Comparison of ENCODE assay signal across 22 mouse cellular contexts in the genomic region with DNA sequence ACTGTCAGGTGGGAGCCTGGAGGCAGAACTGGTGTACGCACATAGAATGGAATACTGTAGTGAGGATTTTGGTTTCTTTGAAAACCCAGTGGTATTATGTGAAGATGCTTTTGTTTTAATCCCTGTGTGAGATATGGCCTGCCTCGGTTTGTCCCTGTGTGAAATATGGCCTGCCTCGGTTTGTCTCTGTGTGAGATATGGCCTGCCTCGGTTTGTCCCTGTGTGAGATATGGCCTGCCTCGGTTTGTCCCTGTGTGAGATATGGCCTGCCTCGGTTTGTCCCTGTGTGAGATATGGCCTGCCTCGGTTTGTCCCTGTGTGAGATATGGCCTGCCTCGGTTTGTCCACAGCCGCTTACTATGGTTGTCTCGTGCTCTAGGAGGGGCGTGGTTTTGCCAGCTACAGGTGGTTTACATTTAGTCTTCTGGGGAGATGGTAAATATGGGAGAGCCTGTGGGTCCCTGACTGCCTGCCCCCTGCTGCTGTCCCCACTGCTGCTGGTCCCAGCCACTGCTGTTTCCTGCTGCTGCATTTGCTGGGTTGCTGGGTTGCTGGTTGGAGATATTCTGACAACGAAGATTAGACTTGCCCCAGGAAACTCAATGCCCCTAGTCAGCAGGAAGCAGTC. TPM values are rescaled to one million over a fixed set of nuclear protein-coding genes. Genes with fewer than 3 reads are reported as not detected.
DNase-seq lines count a peak whose midpoint lies in the region; ATAC-seq and TF ChIP-seq lines count a peak whose summit lies in the region.
"Had no signal": no experiment of that assay in that cellular context is flagged by ENCODE, and none has a peak within 500 bp of the region (broad histone marks: within the 10 kb centered on the region; RNA-seq: fewer than 3 reads in every experiment).

No protein-coding gene starts in this region.

- peaks cover 15% of the 10 kb centered on the region for H3K4me1 ChIP-seq in liver, embryonic 11.5 days (replicated peaks; ENCODE audit: control insufficient read depth, insufficient read depth, low read length)
- peaks cover 9% of the 10 kb centered on the region for H3K4me1 ChIP-seq in liver, postnatal 0 days (ENCODE audit: insufficient read depth)
- peaks cover 71% of the 10 kb centered on the region for H3K4me1 ChIP-seq in megakaryocyte, embryonic 14.5 days
- peaks cover 24 to 52% of the 10 kb centered on the region in 2 experiments for H3K4me1 ChIP-seq in MEL (ENCODE audit: control insufficient read depth in 1 of 2, insufficient read depth in 2 of 2, low read length in 2 of 2)

- no peak for TF ChIP-seq POLR2A in MEL (IDR thresholded peaks at IDR 0.05; ENCODE audit: control insufficient read depth in 1 of 2, insufficient read depth in 1 of 2, low read depth in 1 of 2, low read length in 2 of 2, poor library complexity in 1 of 2)

- H3K4me3 ChIP-seq in liver, embryonic 11.5 days (ENCODE audit: low read depth, low read length) = no peak overlapping the region
- H3K4me3 ChIP-seq in liver, postnatal 0 days (ENCODE audit: low read depth, low read length) = no peak overlapping the region
- H3K4me3 ChIP-seq in megakaryocyte, embryonic 14.5 days (replicated peaks) = peak overlapping the region; percentile 51
- no peak overlapping the region for H3K4me3 ChIP-seq in MEL (ENCODE audit: control insufficient read depth in 1 of 2, insufficient read depth in 1 of 2, low read depth in 2 of 2, low read length in 2 of 2)

- no peak overlapping the region for H3K4me2 ChIP-seq in liver, embryonic 11.5 days
- no peak overlapping the region for H3K4me2 ChIP-seq in liver, postnatal 0 days (ENCODE audit: low read depth, low read length)

- 63% methylated on average over 12 of the region's 12 CpGs for WGBS in liver, embryonic 11.5 days
- WGBS in liver, postnatal 0 days (ENCODE audit: insufficient replicate concordance) = 66% methylated on average over 12 of the region's 12 CpGs

- no peaks in the 10 kb centered on the region for H3K9me3 ChIP-seq in liver, embryonic 11.5 days (ENCODE audit: control insufficient read depth, low read length)
- H3K9me3 ChIP-seq in liver, postnatal 0 days (ENCODE audit: low read length) = peaks cover 4% of the 10 kb centered on the region; the same call in 1 of the 2 replicates
- peaks cover 7% of the 10 kb centered on the region for H3K9me3 ChIP-seq in megakaryocyte, embryonic 14.5 days
- H3K9me3 ChIP-seq in MEL (replicated peaks; ENCODE audit: insufficient read depth, low read length) = no peaks in the 10 kb centered on the region

- no peak for TF ChIP-seq CTCF in liver, postnatal 0 days (IDR thresholded peaks at IDR 0.05; ENCODE audit: low read depth)
- TF ChIP-seq CTCF in MEL (IDR thresholded peaks at IDR 0.05 in 2 of 3, conservative IDR thresholded peaks at IDR 0.05 in 1 of 3; ENCODE audit: control insufficient read depth in 1 of 3, insufficient read depth in 1 of 3, low read depth in 2 of 3, low read length in 3 of 3, poor library complexity in 1 of 3, severe bottlenecking in 1 of 3) = no peak

- H3K27me3 ChIP-seq in liver, embryonic 11.5 days (replicated peaks; ENCODE audit: control insufficient read depth, insufficient read depth, low read length) = no peaks in the 10 kb centered on the region
- H3K27me3 ChIP-seq in liver, postnatal 0 days (ENCODE audit: insufficient read depth, low read length) = no peaks in the 10 kb centered on the region
- H3K27me3 ChIP-seq in megakaryocyte, embryonic 14.5 days (replicated peaks) = no peaks in the 10 kb centered on the region
- H3K27me3 ChIP-seq in MEL (ENCODE audit: control insufficient read depth in 1 of 2, insufficient read depth in 2 of 2, low read length in 2 of 2) = no peaks in the 10 kb centered on the region
- H3K27me3 ChIP-seq: CH12.LX, Patski had no signal

- H3K27ac ChIP-seq in liver, embryonic 11.5 days (ENCODE audit: low read depth, low read length) = peak overlapping the region; percentile 11; the same call in 1 of the 2 replicates
- no peak overlapping the region for H3K27ac ChIP-seq in liver, postnatal 0 days (ENCODE audit: low read depth)
- peak overlapping the region; percentile 75 for H3K27ac ChIP-seq in MEL (ENCODE audit: control insufficient read depth, low read depth, low read length)

- H3K79me2 ChIP-seq in MEL (ENCODE audit: control insufficient read depth, insufficient read depth, low read length, poor library complexity) = no peaks in the 10 kb centered on the region

- no peak for DNase-seq in liver, embryonic 11.5 days (ENCODE audit: low spot score)
- no peak for DNase-seq in liver, postnatal 0 days
- DNase-seq in MEL (ENCODE audit: low read depth, low spot score) = peak; percentile 64
- DNase-seq in right cerebral cortex, postnatal 4 days = no peak
- DNase-seq: adrenal gland, adult 2 months; adrenal gland, adult 8-10 months; adrenal gland, postnatal 10 days; adrenal gland, postnatal 14 days; adrenal gland, postnatal 25 days; adrenal gland, postnatal 36 days; B cell, adult 2 months; cerebellum, adult 11 months; cerebellum, adult 11-12 months; cerebellum, adult 18-20 months; cerebellum, adult 2 months had no signal

- no peak for TF ChIP-seq RAD21 in MEL (IDR thresholded peaks at IDR 0.05; ENCODE audit: low read depth, low read length)

- no peaks in the 10 kb centered on the region for H3K36me3 ChIP-seq in liver, embryonic 11.5 days (ENCODE audit: control insufficient read depth, insufficient read depth, low read length)
- no peaks in the 10 kb centered on the region for H3K36me3 ChIP-seq in liver, postnatal 0 days (replicated peaks; ENCODE audit: insufficient read depth, low read length)
- H3K36me3 ChIP-seq in megakaryocyte, embryonic 14.5 days (replicated peaks; ENCODE audit: low read length) = peaks cover 7% of the 10 kb centered on the region
- H3K36me3 ChIP-seq in MEL (ENCODE audit: control insufficient read depth in 1 of 2, insufficient read depth in 2 of 2, low read length in 2 of 2) = peaks cover 0 to 51% of the 10 kb centered on the region in 2 experiments; a peak in 2 of 4 replicates
- H3K36me3 ChIP-seq: G1E had no signal

- no peak for ATAC-seq in liver, embryonic 11.5 days (replicated peaks; ENCODE audit: low FRiP score)
- ATAC-seq in liver, postnatal 0 days = no peak
- no peak for ATAC-seq in megakaryocyte, adult 5-6 weeks (ENCODE audit: poor library complexity, severe bottlenecking)
- ATAC-seq: activated CD4-positive, CD25-positive, alpha-beta regulatory T cell, adult 4 months; CD4-positive, CD25-positive, alpha-beta regulatory T cell, adult 4 months; Patski had no signal

- no peak overlapping the region for H3K9ac ChIP-seq in liver, embryonic 11.5 days (ENCODE audit: low read depth, low read length)
- no peak overlapping the region for H3K9ac ChIP-seq in liver, postnatal 0 days (replicated peaks)
- peak overlapping the region; percentile 39; the same call in 1 of the 2 replicates for H3K9ac ChIP-seq in MEL (ENCODE audit: control insufficient read depth, low read depth, low read length, poor library complexity, severe bottlenecking)

- TF ChIP-seq EP300 in liver, postnatal 0 days (IDR thresholded peaks at IDR 0.05; ENCODE audit: low read depth) = no peak
- TF ChIP-seq EP300 in MEL (IDR thresholded peaks at IDR 0.05; ENCODE audit: low read depth in 1 of 2, low read length in 2 of 2) = peak; percentile 59 to 79; a peak in 3 of 4 replicates

TF ChIP-seq in MEL, 35 proteins besides CTCF, POLR2A, EP300 and RAD21 (continues in another document):
- TF ChIP-seq E2F4 (IDR thresholded peaks at IDR 0.05; ENCODE audit: borderline replicate concordance, low read depth, low read length) (no peak), NRF1 (IDR thresholded peaks at IDR 0.05; ENCODE audit: insufficient read depth, low read depth, low read length, poor library complexity, severe bottlenecking) (no peak), SIN3A (IDR thresholded peaks at IDR 0.05; ENCODE audit: low read length) (peak; percentile 57), SMC3 (IDR thresholded peaks at IDR 0.05; ENCODE audit: low read depth, low read length) (no peak), MAFK (IDR thresholded peaks at IDR 0.05; ENCODE audit: borderline replicate concordance, low read depth, low read length) (no peak), CHD1 (IDR thresholded peaks at IDR 0.05; ENCODE audit: low read depth, low read length) (no peak), ETS1 (IDR thresholded peaks at IDR 0.05; ENCODE audit: low read depth, low read length) (peak; percentile 44; the same call in 1 of the 2 replicates), MYB (IDR thresholded peaks at IDR 0.05; ENCODE audit: low read depth, low read length) (no peak), MAX (IDR thresholded peaks at IDR 0.05; ENCODE audit: low read length) (peak; percentile 40; the same call in 1 of the 2 replicates), BHLHE40 (IDR thresholded peaks at IDR 0.05; ENCODE audit: borderline replicate concordance, low read depth, low read length) (peak; percentile 34; the same call in 1 of the 2 replicates), GABPA (IDR thresholded peaks at IDR 0.05; ENCODE audit: low read depth, low read length) (no peak), TBP (IDR thresholded peaks at IDR 0.05; ENCODE audit: low read depth, low read length) (no peak), GATA1 (IDR thresholded peaks at IDR 0.05; ENCODE audit: low read depth, low read length) (0 out of 2 replicates have a peak, but pooled peaks have one; percentile 39), TCF12 (IDR thresholded peaks at IDR 0.05; ENCODE audit: low read depth, low read length) (peak; percentile 66), POLR2AphosphoS5 (IDR thresholded peaks at IDR 0.05; ENCODE audit: borderline replicate concordance, low read depth, low read length) (no peak), MAZ (IDR thresholded peaks at IDR 0.05; ENCODE audit: low read depth, low read length) (0 out of 2 replicates have a peak, but pooled peaks have one; percentile 12), USF2 (IDR thresholded peaks at IDR 0.05; ENCODE audit: borderline replicate concordance in 1 of 2, insufficient read depth in 1 of 2, low read depth in 1 of 2, low read length in 2 of 2) (no peak), POLR2AphosphoS2 (IDR thresholded peaks at IDR 0.05; ENCODE audit: low read length) (no peak), MXI1 (IDR thresholded peaks at IDR 0.05; ENCODE audit: low read depth, low read length) (peak; percentile 37; the same call in 1 of the 2 replicates), NELFE (IDR thresholded peaks at IDR 0.05; ENCODE audit: low read depth, low read length) (no peak)

RNA-seq across cellular contexts. Expression of a gene that starts 48.9 kb away (rescaled TPM):
- 31.2 and 35.4 TPM in 2 replicates for polyA plus RNA-seq in liver, embryonic 11.5 days (2014; fragmentation: Nextera tagmentation; extraction: Ambion mirVana)
- polyA plus RNA-seq in liver, postnatal 0 days (2015; fragmentation: Nextera tagmentation; extraction: Ambion mirVana) = 13.1 and 13.5 TPM in 2 replicates
- 35.2 and 38.7 TPM in 2 replicates for polyA plus RNA-seq in megakaryocyte, embryonic 14.5 days (2012; ENCODE audit: insufficient read depth, low replicate concordance)
- 51.4 and 51.8 TPM in 2 replicates for total RNA-seq in megakaryocyte, adult 5-6 weeks (2015)
- 36.6 and 37.1 TPM in 2 replicates for total RNA-seq in megakaryocyte, adult 5-6 weeks (2017)
- 12.6 and 12.9 TPM in 2 replicates for total RNA-seq in MEL (2012; rRNA removed)
- polyA plus RNA-seq in MEL (2012; ENCODE audit: insufficient read depth in 1 of 2, insufficient read length in 2 of 2, low read depth in 1 of 2, low replicate concordance in 2 of 2, missing spikeins in 1 of 2) = 10 to 100 TPM in 1 of 2 experiments, not detected in 1; 22.8 TPM
